Mouse (Mus musculus) liver, embryonic 15.5 days (tissue): Measurements from ENCODE around the gene Vmn1r81. TPM values are rescaled to one million over a fixed set of nuclear protein-coding genes. Genes with fewer than 3 reads are reported as not detected.

Experiments
- ATAC-seq: fragments of 200-750 bp; cut with Nextera tagmentation; 2 replicates; pipeline ENCODE4 v1.8.0; 2017; ENCODE audit warnings: moderate number of reproducible peaks, mild to moderate bottlenecking, moderate library complexity; ENCODE audit not compliant: insufficient read depth
- H3K27ac ChIP-seq: fragments of 300-500 bp; sonication (generic); replicated peaks from 2 replicates; pipeline ENCODE4 v1.5.1; 2015; ENCODE audit warnings: mild to moderate bottlenecking, inconsistent platforms
- H3K27me3 ChIP-seq: fragments of 300-500 bp; sonication (generic); 2 replicates; pipeline ENCODE4 v1.6.1; 2015; ENCODE audit warnings: mild to moderate bottlenecking, inconsistent platforms
- H3K36me3 ChIP-seq: fragments of 300-500 bp; sonication (generic); replicated peaks from 2 replicates; pipeline ENCODE4 v1.6.1; 2015; ENCODE audit warnings: moderate library complexity, mild to moderate bottlenecking, inconsistent platforms
- H3K4me1 ChIP-seq: fragments of 300-500 bp; sonication (generic); replicated peaks from 2 replicates; pipeline ENCODE4 v1.6.1; 2015; ENCODE audit warnings: inconsistent platforms
- H3K4me2 ChIP-seq: fragments of 300-500 bp; sonication (generic); 2 replicates; pipeline ENCODE4 v1.6.1; 2015; ENCODE audit warnings: moderate library complexity, mild to moderate bottlenecking, inconsistent platforms
- H3K4me3 ChIP-seq: fragments of 300-500 bp; sonication (generic); replicated peaks from 2 replicates; pipeline ENCODE4 v1.5.1; 2015; ENCODE audit warnings: mild to moderate bottlenecking, inconsistent platforms
- H3K9ac ChIP-seq: fragments of 300-500 bp; sonication (generic); 2 replicates; pipeline ENCODE4 v1.6.1; 2015; ENCODE audit warnings: moderate library complexity, mild to moderate bottlenecking, inconsistent platforms
- H3K9me3 ChIP-seq: fragments of 300-500 bp; sonication (generic); replicated peaks from 2 replicates; pipeline ENCODE4 v1.6.1; 2016; ENCODE audit warnings: inconsistent platforms
- WGBS: fragments of 180-500 bp; shearing (Covaris S2); methylation state at CpG from one replicate; pipeline ENCODE4 v1.1.7; 2015; ENCODE audit warnings: mixed read lengths; ENCODE audit not compliant: insufficient replicate concordance; 5-methylcytosine and 5-hydroxymethylcytosine counted together
- polyA plus RNA-seq: library from polyadenylated mRNA; unstranded; fragments of >200 nt; fragmentation: Nextera tagmentation; extraction: Ambion mirVana; gene quantifications from 2 replicates; pipeline ENCODE4 v1.2.1, GENCODE M21; 2015

Gene Vmn1r81
- polyA plus RNA-seq = not detected in 2 replicates

DNA sequence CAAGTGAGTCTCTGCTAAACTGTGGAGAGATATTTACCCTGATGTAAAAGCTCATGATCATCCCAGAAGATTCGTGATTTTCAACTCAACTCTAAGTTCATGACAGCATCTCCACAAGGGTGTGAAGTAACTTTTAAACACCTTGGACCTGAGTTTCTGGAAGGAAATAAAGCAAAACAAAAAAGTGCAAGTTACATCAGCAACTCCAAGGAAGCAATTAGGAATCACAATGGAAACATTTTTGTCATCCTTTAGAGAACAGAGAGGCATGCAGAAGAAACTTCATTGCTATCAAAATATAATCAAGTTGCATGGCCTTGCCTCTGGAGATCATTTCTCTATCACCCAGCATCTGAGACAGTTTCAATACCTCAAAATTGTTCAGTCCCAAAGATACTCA is at the start of gene Vmn1r81:
TSS of gene Vmn1r81 (minus strand) at position 101 of the 400 bp plus-strand sequence.
- Histone ChIP-seq H3K27ac (no peak within 1 kb of the TSS), H3K4me3 (no peak within 1 kb of the TSS), H3K27me3 (no peaks in the 10 kb centered on the region), H3K4me2 (no peak within 1 kb of the TSS), H3K36me3 (no peaks in the 10 kb centered on the region), H3K9ac (no peak within 1 kb of the TSS), H3K9me3 (no peaks in the 10 kb centered on the region; the same call in 1 of the 2 replicates), H3K4me1 (no peaks in the 10 kb centered on the region)
- WGBS = 43% methylated on average over 1 of the region's 1 CpGs
- no peak for ATAC-seq

- no peaks in the 10 kb centered on the region for H3K36me3 ChIP-seq
- no peak within 1 kb of the TSS for H3K4me3 ChIP-seq
- H3K9me3 ChIP-seq = no peaks in the 10 kb centered on the region; the same call in 1 of the 2 replicates
- 28% methylated on average over 2 of the region's 2 CpGs for WGBS
- no peaks in the 10 kb centered on the region for H3K27me3 ChIP-seq
- H3K27ac ChIP-seq = no peak within 1 kb of the TSS
- no peak within 1 kb of the TSS for H3K9ac ChIP-seq
- no peak within 1 kb of the TSS for H3K4me2 ChIP-seq
- H3K4me1 ChIP-seq = no peaks in the 10 kb centered on the region
- ATAC-seq = no peak
Measured at GRCm38 (mm10) chr7:12300130-12300529, 32.1 kb upstream of the Vmn1r81 start, which contains the start of gene Vmn1r82. Vmn1r82 (plus strand) TSS chr7:12300430.

DNA sequence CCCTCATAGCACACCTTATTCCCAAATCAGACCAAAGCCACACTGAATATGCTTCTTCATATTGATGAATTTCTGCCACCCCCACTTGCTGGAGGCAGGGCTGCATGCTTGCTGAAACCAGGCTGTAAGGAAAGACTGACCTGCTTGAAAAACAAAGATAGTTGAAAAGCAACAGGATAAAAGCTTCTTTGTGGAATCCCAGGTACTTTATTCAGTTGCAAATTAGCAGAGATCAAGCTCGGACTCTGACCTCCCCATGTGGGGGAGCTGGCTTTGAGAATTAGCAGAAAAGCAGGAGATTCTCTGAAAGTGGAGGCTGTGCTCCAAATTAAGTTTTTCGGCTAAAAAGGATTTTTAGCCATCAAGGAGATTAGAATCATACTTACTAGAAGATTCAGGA is 63.9 kb downstream of the Vmn1r81 start:
- Histone ChIP-seq H3K4me2 (no peak overlapping the region), H3K27me3 (no peaks in the 10 kb centered on the region), H3K9ac (no peak overlapping the region), H3K9me3 (0 out of 2 replicates have a peak, but pooled peaks cover 3% of the 10 kb centered on the region), H3K36me3 (no peaks in the 10 kb centered on the region), H3K27ac (no peak overlapping the region), H3K4me3 (no peak overlapping the region), H3K4me1 (no peaks in the 10 kb centered on the region)
- no peak for ATAC-seq
- WGBS = 44% methylated on average over 2 of the region's 2 CpGs

Other genes starting within 250 kb of the Vmn1r81 start
- gene Vmn1r77, start 231.5 kb downstream of the Vmn1r81 start, polyA plus RNA-seq = not detected in 2 replicates
- not detected in 2 replicates for gene Vmn1r78, start 118.0 kb downstream of the Vmn1r81 start, polyA plus RNA-seq
- not detected in 2 replicates for gene Vmn1r79, start 97.0 kb downstream of the Vmn1r81 start, polyA plus RNA-seq
- gene Vmn1r80, start 79.0 kb downstream of the Vmn1r81 start, polyA plus RNA-seq = not detected in 2 replicates
- not detected in 2 replicates for gene Vmn1r82, start 32.2 kb upstream of the Vmn1r81 start, polyA plus RNA-seq
- gene Vmn1r83, start 61.2 kb upstream of the Vmn1r81 start, polyA plus RNA-seq = not detected in 2 replicates
- gene Vmn1r84, start 101.0 kb upstream of the Vmn1r81 start, polyA plus RNA-seq = not detected in 2 replicates
- 0.50 and 0.67 TPM in 2 replicates for gene Zfp551, start 154.5 kb upstream of the Vmn1r81 start, polyA plus RNA-seq
- 2.5 and 2.7 TPM in 2 replicates for gene Zfp606, start 210.0 kb upstream of the Vmn1r81 start, polyA plus RNA-seq
- not detected in 2 replicates for gene 2900092C05Rik, start 244.2 kb upstream of the Vmn1r81 start, polyA plus RNA-seq